Mouse (Mus musculus): ENCODE measurements around the gene Scgb1b30.
"Not testable (repeated sequence)": the region's sequence is repeated elsewhere in the genome, so short reads cannot be mapped to it uniquely, and the experiment has no call there.

DNA sequence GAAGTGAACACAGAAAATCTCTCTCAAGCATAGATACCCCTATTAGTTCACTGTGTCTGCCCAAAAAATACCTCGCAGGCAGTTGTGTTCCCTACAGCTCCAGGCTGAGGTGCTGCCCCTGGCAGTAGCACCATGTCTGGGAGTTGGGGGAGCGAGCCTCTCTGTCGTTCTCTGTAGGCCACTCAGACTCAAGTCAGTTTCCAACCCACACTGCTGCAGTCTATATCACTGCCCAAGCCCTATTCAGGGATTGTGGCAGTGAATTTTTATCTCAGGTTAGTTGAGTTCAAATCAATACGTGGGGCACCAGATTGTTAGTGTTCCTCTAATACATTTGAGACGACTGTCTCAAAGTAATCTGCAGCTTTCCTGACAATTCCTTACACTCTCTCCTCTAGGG lies 27.1 kb upstream of the Scgb1b30 start:
- TF ChIP-seq CTCF (IDR thresholded peaks at IDR 0.05; ENCODE audit: control insufficient read depth, insufficient read depth, low read length); POLR2A (IDR thresholded peaks at IDR 0.05; ENCODE audit: borderline replicate concordance, control insufficient read depth, low read depth, low read length): not testable (repeated sequence)

Data from bone marrow, adult 2 months (tissue).